Comparison of ENCODE assay signal across 9 mouse cellular contexts in the genomic region with DNA sequence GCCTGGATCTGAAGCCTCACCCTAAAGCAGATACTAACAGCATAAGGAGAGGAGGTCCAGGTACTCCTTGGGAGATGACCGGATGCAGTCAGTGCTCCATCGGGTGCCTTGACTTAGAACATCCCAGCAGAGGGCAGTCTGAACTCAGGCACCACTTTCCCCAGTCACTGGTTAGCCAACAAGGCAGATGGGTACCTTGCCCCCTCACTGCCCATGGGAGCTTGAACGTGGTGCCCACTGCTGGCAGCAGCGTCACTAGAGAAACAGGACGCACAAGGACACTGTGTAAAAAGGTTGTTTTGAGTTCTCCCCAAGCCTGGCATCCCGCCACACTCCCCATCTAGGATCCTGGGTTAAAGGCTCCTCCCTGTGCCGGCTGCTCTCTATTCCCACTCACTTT. TPM values are rescaled to one million over a fixed set of nuclear protein-coding genes. Genes with fewer than 3 reads are reported as not detected.
DNase-seq lines count a peak whose midpoint lies in the region; ATAC-seq and TF ChIP-seq lines count a peak whose summit lies in the region.
"Had no signal": no experiment of that assay in that cellular context is flagged by ENCODE, and none has a peak within 500 bp of the region (broad histone marks: within the 10 kb centered on the region; RNA-seq: fewer than 3 reads in every experiment).

No protein-coding gene starts in this region.

- no peak overlapping the region for H3K27ac ChIP-seq in neural tube, embryonic 14.5 days (ENCODE audit: low read depth, low read length)
- H3K27ac ChIP-seq in neural tube, embryonic 15.5 days (replicated peaks), result no peak overlapping the region
- H3K27ac ChIP-seq in thymus, adult 2 months (ENCODE audit: control insufficient read depth, insufficient read depth, low read length), result no peak overlapping the region
- H3K27ac ChIP-seq: neural tube, embryonic 12.5 days had no signal

- no peaks in the 10 kb centered on the region for H3K4me1 ChIP-seq in neural tube, embryonic 14.5 days (ENCODE audit: control insufficient read depth, insufficient read depth, low read length)
- H3K4me1 ChIP-seq in neural tube, embryonic 15.5 days, result 0 out of 2 replicates have a peak, but pooled peaks cover 2% of the 10 kb centered on the region
- H3K4me1 ChIP-seq in thymus, adult 2 months (replicated peaks; ENCODE audit: control insufficient read depth, insufficient read depth, low read length), result peaks cover 25% of the 10 kb centered on the region
- H3K4me1 ChIP-seq: neural tube, embryonic 12.5 days had no signal

- ATAC-seq in neural tube, embryonic 14.5 days (ENCODE audit: low read depth), result peak; percentile 28; the same call in 1 of the 2 replicates
- ATAC-seq in neural tube, embryonic 15.5 days (ENCODE audit: low FRiP score), result no peak

- no peaks in the 10 kb centered on the region for H3K9me3 ChIP-seq in neural tube, embryonic 14.5 days (ENCODE audit: control insufficient read depth, low read length)
- H3K9me3 ChIP-seq in neural tube, embryonic 15.5 days (replicated peaks), result no peaks in the 10 kb centered on the region
- H3K9me3 ChIP-seq: neural tube, embryonic 12.5 days had no signal

- H3K4me3 ChIP-seq in neural tube, embryonic 14.5 days (ENCODE audit: low read depth, low read length), result no peak overlapping the region
- H3K4me3 ChIP-seq in neural tube, embryonic 15.5 days (replicated peaks), result no peak overlapping the region
- H3K4me3 ChIP-seq in thymus, adult 2 months (ENCODE audit: control insufficient read depth, insufficient read depth, low read length), result no peak overlapping the region
- H3K4me3 ChIP-seq: neural tube, embryonic 12.5 days had no signal

- no peak overlapping the region for H3K4me2 ChIP-seq in neural tube, embryonic 14.5 days (ENCODE audit: low read depth, low read length)
- H3K4me2 ChIP-seq in neural tube, embryonic 15.5 days, result no peak overlapping the region
- H3K4me2 ChIP-seq: neural tube, embryonic 12.5 days had no signal

- WGBS in neural tube, embryonic 14.5 days, result 37% methylated on average over 7 of the region's 7 CpGs
- whole genome bisulfite sequencing in neural tube, embryonic 15.5 days, result 46% methylated on average over 7 of the region's 7 CpGs
- 39% methylated on average over 7 of the region's 7 CpGs for WGBS in thymus, adult 2 months

- no peaks in the 10 kb centered on the region for H3K27me3 ChIP-seq in neural tube, embryonic 14.5 days (ENCODE audit: control insufficient read depth, insufficient read depth, low read length)
- no peaks in the 10 kb centered on the region for H3K27me3 ChIP-seq in neural tube, embryonic 15.5 days (replicated peaks)
- no peaks in the 10 kb centered on the region for H3K27me3 ChIP-seq in thymus, adult 2 months (ENCODE audit: control insufficient read depth, insufficient read depth, low read length)
- H3K27me3 ChIP-seq: neural tube, embryonic 12.5 days had no signal

- intact Hi-C loops in left cerebral cortex, postnatal 25 days (cut with DNase I), result loop anchor here (1.0 to 5.0 kb wide), 2 partner anchors 84 to 263 kb away; no protein-coding TSS in a partner anchor

- no peaks in the 10 kb centered on the region for H3K36me3 ChIP-seq in neural tube, embryonic 14.5 days (ENCODE audit: control insufficient read depth, insufficient read depth, low read length)
- H3K36me3 ChIP-seq in neural tube, embryonic 15.5 days, result no peaks in the 10 kb centered on the region
- H3K36me3 ChIP-seq in thymus, adult 2 months (ENCODE audit: control insufficient read depth, insufficient read depth, low read length), result no peaks in the 10 kb centered on the region
- H3K36me3 ChIP-seq: neural tube, embryonic 12.5 days had no signal

- peak; percentile 59 to 62 for DNase-seq in cerebellum, adult 18-20 months
- DNase-seq in frontal cortex, postnatal 36 days (ENCODE audit: low spot score in 2 of 2), result peak; percentile 44 to 67
- DNase-seq in induced T-regulatory cell, adult 2 months (ENCODE audit: low read depth), result peak; percentile 73
- DNase-seq in left cerebral cortex, postnatal 25 days (ENCODE audit: low spot score in 2 of 2), result peak; percentile 45 to 73
- DNase-seq in naive thymus-derived CD4-positive, alpha-beta T cell, adult 2 months (ENCODE audit: low read depth), result peak; percentile 79
- DNase-seq in thymus, adult 2 months, result peak; percentile 70

- no peak for TF ChIP-seq POLR2A in thymus, adult 2 months (IDR thresholded peaks at IDR 0.05; ENCODE audit: control insufficient read depth, extremely low read depth, insufficient read depth, low read length, poor library complexity)

- peak; percentile 75; the same call in 1 of the 2 replicates for TF ChIP-seq CTCF in thymus, adult 2 months (IDR thresholded peaks at IDR 0.05; ENCODE audit: borderline replicate concordance, control insufficient read depth, extremely low read depth, insufficient read depth, low read length, poor library complexity)

- H3K9ac ChIP-seq in neural tube, embryonic 14.5 days (replicated peaks; ENCODE audit: low read depth, low read length), result no peak overlapping the region
- no peak overlapping the region for H3K9ac ChIP-seq in neural tube, embryonic 15.5 days (replicated peaks)
- H3K9ac ChIP-seq: neural tube, embryonic 12.5 days had no signal

RNA-seq across cellular contexts. Expression of gene Slc20a1, which starts 24.1 kb away (rescaled TPM):
- polyA plus RNA-seq in neural tube, embryonic 14.5 days (2014; fragmentation: Nextera tagmentation; extraction: Ambion mirVana), result 56.3 and 62.0 TPM in 2 replicates
- 48.2 and 48.9 TPM in 2 replicates for polyA plus RNA-seq in neural tube, embryonic 15.5 days (2015; fragmentation: Nextera tagmentation; extraction: Ambion mirVana)
- total RNA-seq in left cerebral cortex, postnatal 25 days (2021), result 100 to 1,000 TPM; 138 to 140 TPM
- polyA plus RNA-seq in thymus, adult 2 months (2012; rRNA removed), result 77.3 and 82.0 TPM in 2 replicates

RNA-seq across cellular contexts. Expression of gene Chchd5, which starts 45.0 kb away (rescaled TPM):
- 24.9 and 25.9 TPM in 2 replicates for polyA plus RNA-seq in neural tube, embryonic 14.5 days (2014; fragmentation: Nextera tagmentation; extraction: Ambion mirVana)
- 22.6 and 23.6 TPM in 2 replicates for polyA plus RNA-seq in neural tube, embryonic 15.5 days (2015; fragmentation: Nextera tagmentation; extraction: Ambion mirVana)
- 10 to 100 TPM; 10.9 to 11.3 TPM for total RNA-seq in left cerebral cortex, postnatal 25 days (2021)
- polyA plus RNA-seq in thymus, adult 2 months (2012; rRNA removed), result 55.5 and 65.2 TPM in 2 replicates
